Mouse (Mus musculus) right cerebral cortex, adult 18-20 months (tissue): Measurements from ENCODE around the gene Il6ra.
"Not testable (repeated sequence)": the region's sequence is repeated elsewhere in the genome, so short reads cannot be mapped to it uniquely, and the experiment has no call there.

ENCODE experiments used
- DNase-seq: peaks from one replicate; pipeline ENCODE4 v3.0.0; 2022; ENCODE audit warnings: mixed read lengths

Il6ra gene

DNA sequence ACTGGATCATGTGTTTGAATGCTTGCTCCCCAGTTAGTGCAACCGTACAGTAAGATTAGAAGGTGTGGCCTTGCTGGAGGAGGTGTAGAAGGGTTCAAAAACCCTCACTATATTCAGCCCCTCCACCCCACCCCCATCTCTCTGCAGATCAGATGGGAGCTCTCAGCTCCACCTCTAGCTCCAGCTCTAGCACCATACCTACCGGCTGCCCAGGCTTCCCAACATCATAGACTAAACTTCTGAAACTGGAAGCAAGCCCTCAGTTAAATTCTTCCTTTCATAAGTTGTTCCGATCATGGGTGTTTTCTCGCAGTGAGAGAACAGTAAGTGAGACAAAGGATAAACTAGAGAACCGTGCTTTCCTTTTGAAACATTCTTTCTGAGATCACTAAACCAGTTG, 38.9 kb downstream of the Il6ra start:
- no peak for DNase-seq

DNA sequence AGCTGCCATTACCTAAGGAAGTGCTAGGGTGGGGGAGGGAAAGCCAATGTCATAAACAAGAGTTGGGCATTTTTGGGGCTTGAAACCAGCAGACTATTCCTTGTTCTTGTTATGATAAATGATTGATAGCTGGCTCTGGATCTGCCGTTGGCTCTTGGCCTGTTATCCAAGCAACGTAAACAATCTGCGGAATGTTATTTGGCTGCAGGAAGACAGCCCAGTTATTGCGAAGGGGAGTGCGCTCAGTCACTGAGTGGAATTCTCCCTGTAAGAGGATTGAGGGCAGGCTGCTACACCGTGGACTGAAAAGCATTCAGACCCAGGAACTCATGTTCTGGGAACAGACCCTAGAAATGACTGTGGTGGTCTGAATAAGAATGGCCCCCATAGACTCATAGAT, 40.3 kb downstream of the Il6ra start:
- no peak for DNase-seq

DNA sequence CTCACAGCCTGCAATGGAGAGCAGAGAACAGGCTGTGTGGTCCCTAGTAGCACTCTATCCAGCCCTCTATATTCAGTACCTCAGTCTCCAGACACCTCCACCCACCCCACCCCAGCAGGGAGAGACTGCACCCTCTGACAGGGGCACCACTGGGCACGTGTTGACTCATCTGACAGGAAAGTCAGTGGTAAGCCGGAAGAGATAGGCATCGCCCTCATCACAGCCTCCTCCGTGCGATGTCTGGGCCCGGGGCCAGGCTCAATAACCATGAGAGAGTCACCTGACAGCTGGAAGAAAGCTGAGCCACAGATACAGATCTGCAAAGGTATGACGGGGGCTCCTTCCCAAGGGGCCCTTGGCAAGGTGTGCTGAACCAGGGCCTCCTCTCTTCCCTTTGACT, 40.8 kb downstream of the Il6ra start:
- DNase-seq: no peak

GRCm38 (mm10) chr3:89871339-89871914, 41.6 kb downstream of the Il6ra start:
- DNase-seq: no peak

DNA sequence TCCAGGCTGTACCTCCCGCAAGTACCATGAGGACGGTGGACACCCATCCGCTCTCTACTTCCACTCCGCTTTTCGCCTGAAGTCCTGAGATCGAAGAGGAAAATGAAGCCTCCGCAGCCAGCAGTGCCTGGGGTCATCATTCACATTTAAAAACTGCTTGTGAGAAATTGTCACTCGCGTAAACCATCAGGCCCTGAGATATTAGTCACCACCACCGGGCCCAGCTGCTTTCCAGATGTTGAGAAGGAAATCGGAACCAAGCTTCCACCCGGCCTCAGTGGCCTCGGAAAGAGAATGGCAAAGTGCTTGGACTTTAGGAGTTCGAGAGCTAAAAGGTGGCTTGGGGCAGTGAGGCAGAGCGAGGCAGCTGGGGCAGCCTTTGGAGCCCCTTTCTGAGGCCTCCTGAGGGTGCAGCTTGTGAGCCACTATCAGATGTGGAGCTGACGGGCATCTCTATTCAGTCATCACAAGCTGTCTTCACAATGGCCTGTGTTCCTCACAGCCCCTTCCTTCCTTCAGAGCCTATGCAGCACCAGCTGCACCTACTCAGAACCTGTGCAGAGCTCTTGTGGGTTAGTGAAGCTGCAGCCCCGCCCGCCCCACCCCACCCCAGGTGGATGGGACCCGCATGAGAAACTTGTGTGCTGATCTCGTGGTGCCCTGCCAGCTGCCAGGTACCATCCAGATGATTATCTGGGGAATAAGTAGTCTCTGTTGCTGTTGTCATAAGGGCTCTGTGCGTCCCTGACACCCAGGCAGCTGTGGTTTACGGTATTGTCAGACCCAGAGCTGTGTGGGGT, 42.3 kb downstream of the Il6ra start:
- DNase-seq: no peak

GRCm38 (mm10) chr3:89869556-89869955, 43.4 kb downstream of the Il6ra start:
- no peak for DNase-seq

DNA sequence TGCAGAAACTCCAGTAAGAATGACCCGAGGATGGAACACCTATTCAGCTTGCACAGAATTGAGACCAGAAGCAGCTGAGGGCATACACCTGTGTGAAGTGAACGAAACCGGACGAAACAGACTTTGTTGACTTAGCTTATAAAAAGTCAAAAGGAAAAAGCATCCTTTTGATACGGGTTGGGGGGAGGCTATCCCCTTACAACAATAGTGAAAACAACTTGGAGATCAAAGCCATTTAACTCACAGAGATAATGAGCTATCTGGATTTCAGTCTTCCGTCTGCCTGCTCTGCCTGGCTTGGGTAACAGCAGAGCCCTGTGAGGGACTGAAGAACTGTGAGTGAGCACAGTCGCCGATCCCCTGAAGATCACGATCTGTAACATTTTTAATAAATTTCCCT, 44.0 kb downstream of the Il6ra start:
- no peak for DNase-seq

GRCm38 (mm10) chr3:89868357-89868756, 44.6 kb downstream of the Il6ra start:
- DNase-seq: no peak

DNA sequence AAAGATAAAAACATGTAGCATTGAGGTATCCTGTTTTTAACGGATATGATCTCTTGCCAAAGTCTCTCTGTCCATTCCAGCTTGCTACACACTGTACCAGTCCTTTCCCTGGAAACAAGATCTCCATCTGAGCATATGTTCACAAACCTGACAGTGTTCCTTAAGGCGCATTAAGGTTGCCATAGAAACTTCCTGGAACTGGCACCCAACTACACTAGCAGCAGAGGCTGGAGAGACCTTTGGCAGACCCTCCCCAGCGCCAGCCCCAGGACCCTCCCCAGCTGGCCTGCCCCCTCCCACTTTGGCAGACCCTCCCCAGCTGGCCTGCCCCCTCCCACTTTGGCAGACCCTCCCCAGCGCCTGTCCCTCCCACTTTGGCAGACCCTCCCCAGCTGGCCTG, 45.3 kb downstream of the Il6ra start:
- DNase-seq: no peak

DNA sequence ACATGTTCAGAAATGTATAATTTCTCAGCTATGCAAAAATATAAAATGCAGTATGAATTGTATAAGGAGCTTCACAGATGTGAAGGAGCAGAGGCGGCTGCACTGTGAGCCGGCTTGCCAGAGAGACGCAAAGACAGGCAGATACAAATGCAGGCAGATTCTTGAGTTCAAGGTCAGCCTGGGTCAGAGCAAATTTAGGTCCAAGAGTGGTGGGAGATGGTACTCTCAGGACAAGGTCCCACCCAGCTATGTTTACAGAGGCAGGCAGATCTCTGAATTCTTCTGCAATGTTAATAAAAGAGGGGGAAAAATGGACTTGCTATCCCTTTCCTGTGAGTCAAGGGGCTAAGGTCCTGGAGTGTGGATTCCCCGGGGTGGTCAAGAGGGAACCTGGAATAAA, 47.2 kb downstream of the Il6ra start:
- DNase-seq: no peak

- DNase-seq: no peak
Measured at GRCm38 (mm10) chr3:89865020-89865419, 48.0 kb downstream of the Il6ra start.

- no peak for DNase-seq
Measured at GRCm38 (mm10) chr3:89863716-89864509, 49.1 kb downstream of the Il6ra start.

DNA sequence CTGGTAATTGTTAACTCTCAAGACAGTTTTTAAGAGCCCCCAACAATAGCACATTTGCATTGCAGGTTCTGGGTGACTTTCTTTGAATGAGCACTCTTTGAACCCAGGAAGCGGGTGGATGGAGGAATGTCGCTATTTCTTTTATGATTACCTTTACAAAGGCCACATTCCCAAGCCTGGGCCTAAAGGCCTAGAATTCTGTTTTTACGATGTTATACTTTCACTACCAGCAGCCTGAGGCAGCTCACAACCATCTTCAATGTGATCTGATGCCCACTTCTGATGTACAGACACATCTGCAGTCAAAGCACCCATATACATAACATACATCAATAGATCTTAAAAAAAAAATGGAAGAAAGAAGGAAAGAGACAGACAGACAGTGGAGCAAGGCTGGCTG, 49.7 kb downstream of the Il6ra start:
- DNase-seq: not testable (repeated sequence)

DNA sequence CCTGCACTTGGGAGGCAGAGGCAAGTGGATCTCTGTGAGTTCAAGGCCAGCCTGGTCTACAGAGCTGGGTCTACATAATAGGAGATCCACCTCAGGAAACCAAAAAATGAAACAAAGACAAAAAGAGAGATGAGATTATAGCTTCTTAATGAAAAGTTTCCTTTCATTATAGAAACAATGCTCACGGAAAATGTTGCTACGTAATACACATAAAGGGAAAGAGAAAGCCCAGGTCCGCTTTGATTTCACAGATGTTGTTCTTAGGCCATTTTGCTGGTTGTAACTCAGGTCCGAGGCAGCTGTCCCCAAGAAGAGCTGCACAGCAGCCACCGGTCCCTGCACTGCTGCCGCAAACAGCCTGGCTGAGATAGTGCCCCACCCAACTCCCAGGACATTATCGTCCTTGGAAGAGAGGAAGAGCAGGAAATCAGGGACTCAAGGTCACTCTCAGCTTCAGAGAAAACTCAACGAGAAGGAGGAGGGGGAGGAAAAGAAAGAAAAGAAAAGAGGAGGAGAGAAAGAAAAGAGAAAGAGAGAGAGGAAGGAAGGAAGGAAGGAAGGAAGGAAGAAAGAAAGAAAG, 50.7 kb downstream of the Il6ra start:
- DNase-seq: no peak

DNA sequence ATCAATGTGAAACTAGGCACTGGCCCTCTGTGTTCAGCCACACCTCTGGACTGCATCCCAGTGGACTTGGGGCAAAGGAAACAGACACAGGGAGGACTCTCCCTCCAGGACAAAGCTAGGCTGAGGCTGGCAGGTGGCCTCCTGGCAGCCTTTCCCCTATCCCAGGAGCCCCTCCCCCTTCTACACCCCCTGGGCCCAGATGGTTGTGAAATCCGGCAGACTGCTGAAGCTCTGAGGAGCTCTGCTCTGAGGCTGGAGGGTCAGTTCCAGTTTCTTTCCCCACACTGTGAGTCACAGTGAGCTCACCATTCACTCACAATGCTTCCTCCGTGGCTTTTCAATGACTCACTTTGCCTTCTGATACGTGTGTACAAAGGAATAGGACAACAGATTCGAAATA, 51.9 kb downstream of the Il6ra start:
- peak; percentile 56 for DNase-seq

- no peak for DNase-seq
Measured at GRCm38 (mm10) chr3:89860343-89860742, 52.7 kb downstream of the Il6ra start.

DNA sequence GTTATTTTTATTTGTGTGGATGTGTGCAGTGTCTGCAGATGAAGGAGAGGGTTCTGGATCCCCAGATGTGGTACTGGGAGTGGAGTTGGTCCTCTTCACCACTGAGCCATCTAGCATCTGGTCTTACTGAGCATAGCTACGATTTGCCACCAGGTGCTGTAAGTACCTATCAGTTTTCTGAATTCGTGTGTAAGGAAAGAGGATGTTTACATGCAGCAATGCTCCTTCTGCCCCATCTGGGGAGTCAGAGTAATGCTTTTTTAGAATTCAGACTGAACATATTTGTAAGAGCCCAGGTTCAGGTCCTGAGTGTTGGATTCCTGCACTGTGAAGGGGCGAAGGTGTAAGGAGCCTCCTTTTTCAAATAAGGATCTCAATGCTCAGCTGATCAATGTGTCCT, 53.1 kb downstream of the Il6ra start:
- no peak for DNase-seq

GRCm38 (mm10) chr3:89858888-89859287, 54.1 kb downstream of the Il6ra start:
- DNase-seq: peak; percentile 86

DNA sequence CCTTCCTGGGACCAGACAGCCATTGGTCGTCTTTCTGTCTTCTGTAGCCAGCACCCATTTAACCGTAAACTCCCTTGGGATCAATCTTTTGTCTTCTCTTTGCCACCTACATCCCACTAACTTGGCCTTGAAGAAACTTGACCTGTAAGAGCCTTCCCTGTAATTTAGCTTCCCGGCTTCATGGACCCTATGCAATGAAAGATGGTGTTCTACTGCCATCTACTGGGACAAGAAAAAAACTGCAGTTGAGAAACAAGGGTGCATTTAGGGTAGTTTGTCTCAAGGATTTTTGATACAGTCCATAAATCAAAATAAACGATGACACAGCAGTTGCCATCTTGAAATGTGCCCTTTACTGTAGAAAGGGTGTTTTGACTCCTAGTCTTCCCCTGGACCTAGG, 54.9 kb downstream of the Il6ra start:
- DNase-seq: no peak

DNA sequence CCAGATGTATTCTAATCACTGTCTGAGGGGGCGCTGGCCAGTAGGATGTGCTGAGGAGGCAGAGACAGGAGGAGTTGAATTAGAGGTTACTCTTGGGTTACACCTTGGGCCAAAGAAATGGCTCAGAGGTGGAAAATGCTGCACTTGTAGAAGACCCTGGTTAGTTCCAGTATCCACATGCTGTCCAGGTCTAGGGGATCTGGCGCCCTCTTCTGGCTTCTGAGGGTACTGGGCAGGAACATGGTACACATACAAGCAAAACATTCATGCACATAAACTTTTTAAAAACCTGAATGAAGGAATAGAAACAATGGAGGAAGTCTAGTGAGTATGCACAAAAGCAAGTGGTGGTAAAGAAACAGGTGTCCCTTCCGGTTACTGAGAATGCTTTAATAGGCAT, 55.6 kb downstream of the Il6ra start:
- no peak for DNase-seq

- DNase-seq: no peak
Measured at GRCm38 (mm10) chr3:89853752-89854151, 59.2 kb downstream of the Il6ra start.

- no peak for DNase-seq
Measured at GRCm38 (mm10) chr3:89848083-89848482, 64.9 kb downstream of the Il6ra start.

- DNase-seq: no peak
Measured at GRCm38 (mm10) chr3:89847596-89847995, 65.4 kb downstream of the Il6ra start.

DNA sequence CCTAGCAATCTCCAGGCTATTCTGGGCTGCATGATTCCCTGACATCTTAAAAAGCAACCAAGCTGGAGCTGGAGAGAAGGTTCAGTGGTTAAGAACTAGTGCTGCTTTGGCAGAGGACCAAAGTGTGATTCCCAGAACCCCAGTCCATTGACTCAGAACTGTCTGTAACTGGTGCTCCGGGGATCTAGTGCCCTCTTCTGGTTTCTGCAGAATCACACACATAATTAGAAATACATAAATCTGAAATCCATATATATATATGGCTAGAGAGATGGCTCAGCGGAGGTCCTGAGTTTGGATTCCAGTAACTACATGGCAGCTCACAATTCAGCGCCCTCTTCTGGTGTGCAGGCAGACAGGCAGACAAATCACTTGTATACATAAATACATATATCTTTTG, 65.9 kb downstream of the Il6ra start:
- DNase-seq: no peak
